ENCODE assay signal across 15 mouse cellular contexts in genomic region chr6:141576646-141577200, GRCm38 (mm10). TPM values are rescaled to one million over a fixed set of nuclear protein-coding genes. Genes with fewer than 3 reads are reported as not detected.
A peak's percentile ranks its signal among the peaks of the same experiment; 100 is the strongest.
DNase-seq lines count a peak whose midpoint lies in the region; ATAC-seq and TF ChIP-seq lines count a peak whose summit lies in the region.
"Had no signal": no experiment of that assay in that cellular context is flagged by ENCODE, and none has a peak within 500 bp of the region (broad histone marks: within the 10 kb centered on the region; RNA-seq: fewer than 3 reads in every experiment).

No protein-coding gene starts in this region.

- no peak for ATAC-seq in heart, postnatal 0 days (ENCODE audit: insufficient read depth, low read depth)
- ATAC-seq in lung, embryonic 14.5 days (ENCODE audit: insufficient read depth), result no peak
- ATAC-seq in forebrain, embryonic 13.5 days, result peak; percentile 68; the same call in 1 of the 2 replicates
- ATAC-seq: liver, embryonic 12.5 days had no signal

- intact Hi-C loops in heart, postnatal 25 days (cut with DNase I), result loop anchor here (5.0 kb wide), 3 partner anchors 654 to 859 kb away; no protein-coding TSS in a partner anchor

- H3K9me3 ChIP-seq in heart, postnatal 0 days (replicated peaks; ENCODE audit: control insufficient read depth, low read length), result no peaks in the 10 kb centered on the region
- no peaks in the 10 kb centered on the region for H3K9me3 ChIP-seq in lung, embryonic 14.5 days (ENCODE audit: low read depth, low read length)
- no peaks in the 10 kb centered on the region for H3K9me3 ChIP-seq in forebrain, embryonic 13.5 days (replicated peaks)
- H3K9me3 ChIP-seq: heart, embryonic 15.5 days; liver, embryonic 12.5 days had no signal

- H3K9ac ChIP-seq in heart, postnatal 0 days (replicated peaks; ENCODE audit: low read depth, low read length), result no peak overlapping the region
- no peak overlapping the region for H3K9ac ChIP-seq in lung, embryonic 14.5 days
- no peak overlapping the region for H3K9ac ChIP-seq in forebrain, embryonic 13.5 days
- H3K9ac ChIP-seq: heart, embryonic 15.5 days; liver, embryonic 12.5 days had no signal

- no peaks in the 10 kb centered on the region for H3K27me3 ChIP-seq in heart, postnatal 0 days (ENCODE audit: control insufficient read depth, insufficient read depth, low read length)
- H3K27me3 ChIP-seq in lung, embryonic 14.5 days (ENCODE audit: insufficient read depth, low read length), result no peaks in the 10 kb centered on the region
- H3K27me3 ChIP-seq in forebrain, embryonic 13.5 days, result no peaks in the 10 kb centered on the region
- H3K27me3 ChIP-seq: heart, embryonic 15.5 days; liver, embryonic 12.5 days had no signal

- H3K4me3 ChIP-seq in heart, postnatal 0 days (ENCODE audit: low read depth, low read length), result no peak overlapping the region
- H3K4me3 ChIP-seq in lung, embryonic 14.5 days (ENCODE audit: low read depth, low read length), result no peak overlapping the region
- H3K4me3 ChIP-seq in forebrain, embryonic 13.5 days, result no peak overlapping the region
- H3K4me3 ChIP-seq: heart, embryonic 15.5 days; liver, embryonic 12.5 days had no signal

- DNase-seq in heart, postnatal 0 days (ENCODE audit: low spot score), result peak; percentile 31
- no peak for DNase-seq in heart, postnatal 25 days (ENCODE audit: low spot score)
- DNase-seq in lung, embryonic 14.5 days, result peak; percentile 60
- DNase-seq in lung, postnatal 25 days (ENCODE audit: low spot score), result no peak
- DNase-seq in retina, postnatal 1 day, result peak; percentile 14
- DNase-seq in adrenal gland, postnatal 36 days, result no peak
- DNase-seq: adrenal gland, postnatal 14 days; gastrocnemius, postnatal 36 days; kidney, postnatal 25 days had no signal

- H3K4me1 ChIP-seq in heart, postnatal 0 days (ENCODE audit: control insufficient read depth, insufficient read depth), result no peaks in the 10 kb centered on the region
- H3K4me1 ChIP-seq in lung, embryonic 14.5 days (ENCODE audit: insufficient read depth), result no peaks in the 10 kb centered on the region
- no peaks in the 10 kb centered on the region for H3K4me1 ChIP-seq in forebrain, embryonic 13.5 days
- H3K4me1 ChIP-seq: heart, embryonic 15.5 days; liver, embryonic 12.5 days had no signal

- no peak overlapping the region for H3K4me2 ChIP-seq in heart, postnatal 0 days (ENCODE audit: low read depth, low read length)
- H3K4me2 ChIP-seq in lung, embryonic 14.5 days, result no peak overlapping the region
- H3K4me2 ChIP-seq in forebrain, embryonic 13.5 days, result no peak overlapping the region
- H3K4me2 ChIP-seq: heart, embryonic 15.5 days; liver, embryonic 12.5 days had no signal

- peak; percentile 44 for TF ChIP-seq CTCF in heart, postnatal 0 days (IDR thresholded peaks at IDR 0.05; ENCODE audit: low read depth)
- peak; percentile 40 for TF ChIP-seq CTCF in lung, embryonic 14.5 days (IDR thresholded peaks at IDR 0.05; ENCODE audit: low read depth)

- no peak overlapping the region for H3K27ac ChIP-seq in heart, postnatal 0 days (ENCODE audit: low read depth)
- H3K27ac ChIP-seq in lung, embryonic 14.5 days (ENCODE audit: low read depth), result no peak overlapping the region
- no peak overlapping the region for H3K27ac ChIP-seq in forebrain, embryonic 13.5 days
- H3K27ac ChIP-seq: heart, embryonic 15.5 days; liver, embryonic 12.5 days had no signal

- 24% methylated on average over 3 of the region's 3 CpGs for WGBS in heart, postnatal 0 days
- 34% methylated on average over 3 of the region's 3 CpGs for WGBS in lung, embryonic 14.5 days
- 22% methylated on average over 3 of the region's 3 CpGs for WGBS in forebrain, embryonic 13.5 days

- no peak for TF ChIP-seq EP300 in heart, postnatal 0 days (IDR thresholded peaks at IDR 0.05; ENCODE audit: low read depth)

- no peaks in the 10 kb centered on the region for H3K36me3 ChIP-seq in heart, postnatal 0 days (replicated peaks; ENCODE audit: control insufficient read depth, insufficient read depth, low read length)
- H3K36me3 ChIP-seq in lung, embryonic 14.5 days (ENCODE audit: insufficient read depth), result no peaks in the 10 kb centered on the region
- no peaks in the 10 kb centered on the region for H3K36me3 ChIP-seq in forebrain, embryonic 13.5 days (ENCODE audit: poor library complexity, severe bottlenecking)
- H3K36me3 ChIP-seq: heart, embryonic 15.5 days; liver, embryonic 12.5 days had no signal

RNA-seq across cellular contexts. Expression of gene Slco1c1, which starts 52.6 kb away (rescaled TPM):
- total RNA-seq in heart, postnatal 0 days (2014; rRNA removed; ENCODE audit: low replicate concordance), result 0.04 TPM in 1 of 2 replicates, not detected in the other
- 0.71 TPM in 2 replicates for polyA plus RNA-seq in heart, postnatal 0 days (2015; fragmentation: Nextera tagmentation; extraction: Ambion mirVana)
- total RNA-seq in heart, postnatal 25 days (2021), result under 1 TPM; 0.36 to 0.67 TPM
- polyA plus RNA-seq in lung, embryonic 14.5 days (2014; fragmentation: Nextera tagmentation; extraction: Ambion mirVana), result 0.18 TPM in 1 of 2 replicates, not detected in the other
- polyA plus RNA-seq in forebrain, embryonic 13.5 days (2015; fragmentation: Nextera tagmentation; extraction: Ambion mirVana), result 4.7 and 5.1 TPM in 2 replicates
- total RNA-seq in adrenal gland, postnatal 36 days (2021), result under 1 TPM; 0.13 to 0.33 TPM
- total RNA-seq: common myeloid progenitor, adult 5-6 weeks; gastrocnemius, postnatal 36 days had no signal
- polyA plus RNA-seq: liver, embryonic 12.5 days; stomach, embryonic 16.5 days had no signal

RNA-seq across cellular contexts. Expression of gene Slco1b2, which starts 52.6 kb away (rescaled TPM):
- 0.77 TPM in 1 of 2 replicates, not detected in the other for total RNA-seq in heart, postnatal 0 days (2014; rRNA removed; ENCODE audit: low replicate concordance)
- 0.08 TPM in 1 of 2 replicates, not detected in the other for polyA plus RNA-seq in heart, postnatal 0 days (2015; fragmentation: Nextera tagmentation; extraction: Ambion mirVana)
- total RNA-seq in heart, postnatal 25 days (2021), result not detected
- polyA plus RNA-seq in lung, embryonic 14.5 days (2014; fragmentation: Nextera tagmentation; extraction: Ambion mirVana), result not detected in 2 replicates
- not detected in 2 replicates for polyA plus RNA-seq in forebrain, embryonic 13.5 days (2015; fragmentation: Nextera tagmentation; extraction: Ambion mirVana)
- total RNA-seq in adrenal gland, postnatal 36 days (2021), result under 1 TPM; 0.46 to 0.60 TPM
- total RNA-seq: common myeloid progenitor, adult 5-6 weeks; gastrocnemius, postnatal 36 days had no signal
- polyA plus RNA-seq: heart, embryonic 15.5 days; urinary bladder, adult 2 months had no signal

Comparison
In these comparisons a context has a peak if more than half of its experiments do, and no peak if none do; other contexts are left out.
1. DNase-seq: peak in heart, postnatal 0 days (single experiment), lung, embryonic 14.5 days (single experiment) and retina, postnatal 1 day (single experiment); none in heart, postnatal 25 days (single experiment), lung, postnatal 25 days (single experiment) and adrenal gland, postnatal 36 days (0 of 2).